Mouse (Mus musculus): ENCODE measurements at regions not wholly inside any gene's neighbourhood (a gene's known extent, or its start where the extent isn't known, plus 50 kb on each side); places are given as distances from the start of the nearest gene placed in this dataset.

- no peak for TF ChIP-seq EP300 (IDR thresholded peaks at IDR 0.05; ENCODE audit: low read length)
- no peak for TF ChIP-seq USF2 (conservative IDR thresholded peaks at IDR 0.05; ENCODE audit: low read depth, low read length)
- no peak for TF ChIP-seq CTCF (conservative IDR thresholded peaks at IDR 0.05 in 1 of 2, IDR thresholded peaks at IDR 0.05 in 1 of 2; ENCODE audit: low read depth in 2 of 2, low read length in 2 of 2)
- no peak for TF ChIP-seq POLR2AphosphoS2 (IDR thresholded peaks at IDR 0.05; ENCODE audit: low read depth, low read length)
- no peak for TF ChIP-seq ZC3H11A (IDR thresholded peaks at IDR 0.05; ENCODE audit: low read depth, low read length)
- TF ChIP-seq ZMIZ1 (IDR thresholded peaks at IDR 0.05; ENCODE audit: low read depth, low read length): no peak
- no peak for TF ChIP-seq JUND (conservative IDR thresholded peaks at IDR 0.05; ENCODE audit: low read depth, low read length)
- no peak for TF ChIP-seq SIN3A (IDR thresholded peaks at IDR 0.05; ENCODE audit: low read length)
- TF ChIP-seq POLR2A (IDR thresholded peaks at IDR 0.05; ENCODE audit: low read depth, low read length): no peak
- no peak for TF ChIP-seq CHD2 (IDR thresholded peaks at IDR 0.05; ENCODE audit: low read length)
Observed at GRCm38 (mm10) chr8:26907347-26908170, 69.6 kb upstream of the Zfp703 start.
